Mouse (Mus musculus) central nervous system, embryonic 18 days (tissue): ENCODE results near the gene Ston2. TPM values are rescaled to one million over a fixed set of nuclear protein-coding genes. Genes with fewer than 3 reads are reported as not detected.

Experiments
- polyA plus RNA-seq: library from polyadenylated mRNA; depleted of rRNA; stranded (reverse); fragments of >200 nt; gene quantifications from 2 replicates; pipeline ENCODE4 v1.2.3, GENCODE M21; 2012; rRNA removed

Gene Ston2
- polyA plus RNA-seq, result 4.9 and 6.1 TPM in 2 replicates

GRCm38 (mm10) chr12:91787959-91788437 lies at the start of gene Ston2:
Gene Ston2 (minus strand): TSS chr12:91788387.

GRCm38 (mm10) chr12:91589847-91590690 lies 198.1 kb downstream of the Ston2 start, which contains the start of gene Gtf2a1:
Gene Gtf2a1 (minus strand): TSS chr12:91590487.

Other genes with a start within 250 kb of the Ston2 start
- 25.1 and 26.6 TPM in 2 replicates for gene Gtf2a1, start 197.9 kb downstream of the Ston2 start, polyA plus RNA-seq
- gene Sel1l, start 60.8 kb upstream of the Ston2 start, polyA plus RNA-seq, result 72.7 and 74.8 TPM in 2 replicates